Mouse (Mus musculus): ENCODE results near the gene Notum. TPM values are rescaled to one million over a fixed set of nuclear protein-coding genes. Genes with fewer than 3 reads are reported as not detected.

Notum gene
- total RNA-seq, 2 experiments from 2014 or later, result not detected

DNA sequence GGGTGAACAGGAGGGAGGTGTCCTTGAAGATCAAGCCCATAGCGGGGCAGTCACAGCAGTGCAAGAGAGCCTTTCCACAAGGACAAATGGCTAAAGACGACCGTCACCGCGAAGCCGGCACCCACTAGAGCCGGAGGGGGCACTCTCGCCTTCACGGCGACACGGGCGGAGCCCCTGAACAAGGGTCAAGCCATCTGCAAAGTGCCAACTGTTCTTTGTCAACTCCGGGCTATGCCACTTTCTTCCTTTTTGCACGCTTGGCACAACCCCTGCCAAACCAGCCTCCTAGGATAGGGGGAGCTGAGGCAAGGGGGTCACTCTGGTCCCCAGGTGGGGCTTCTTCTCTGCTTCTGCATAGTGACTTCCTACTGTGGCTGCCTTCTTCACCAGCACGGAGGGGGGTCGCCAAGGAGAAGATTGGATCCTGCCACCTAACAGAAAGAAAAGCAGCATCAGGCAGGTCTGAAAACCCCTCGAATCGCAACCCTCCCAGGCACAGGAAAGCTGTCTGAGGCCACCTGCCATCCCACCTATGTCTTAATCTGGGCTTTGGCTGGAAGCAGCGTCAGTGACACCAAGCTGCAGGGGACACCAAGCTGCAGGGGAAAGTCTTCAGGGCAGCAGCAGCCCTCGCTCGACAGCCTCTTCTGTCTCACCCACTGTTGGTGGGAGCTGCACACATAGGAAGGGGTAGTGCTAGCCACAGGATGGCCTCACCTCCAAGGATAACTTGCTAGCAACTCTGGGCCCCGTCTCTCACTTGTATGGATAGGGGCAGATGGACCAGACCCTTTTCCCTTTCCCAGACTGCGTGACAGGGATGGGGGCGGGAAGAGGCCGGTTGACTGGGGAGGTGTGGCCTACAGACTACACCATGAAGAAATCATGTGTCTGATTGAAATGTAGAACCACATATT lies 42.1 kb downstream of the Notum start:
- ATAC-seq (ENCODE audit: poor library complexity, severe bottlenecking), result no peak

GRCm38 (mm10) chr11:120617519-120618112 lies 43.4 kb downstream of the Notum start, which contains the start of gene Pcyt2:
Gene Pcyt2, minus strand, starts transcription at chr11:120617936.
- peak; percentile 98 for ATAC-seq (ENCODE audit: poor library complexity, severe bottlenecking)

GRCm38 (mm10) chr11:120616617-120617294 lies 44.2 kb downstream of the Notum start:
- ATAC-seq (ENCODE audit: poor library complexity, severe bottlenecking), result no peak

- ATAC-seq (ENCODE audit: poor library complexity, severe bottlenecking), result no peak
Observed at GRCm38 (mm10) chr11:120615606-120616203, 45.3 kb downstream of the Notum start.

GRCm38 (mm10) chr11:120615167-120615566 lies 45.8 kb downstream of the Notum start:
- ATAC-seq (ENCODE audit: poor library complexity, severe bottlenecking), result no peak

DNA sequence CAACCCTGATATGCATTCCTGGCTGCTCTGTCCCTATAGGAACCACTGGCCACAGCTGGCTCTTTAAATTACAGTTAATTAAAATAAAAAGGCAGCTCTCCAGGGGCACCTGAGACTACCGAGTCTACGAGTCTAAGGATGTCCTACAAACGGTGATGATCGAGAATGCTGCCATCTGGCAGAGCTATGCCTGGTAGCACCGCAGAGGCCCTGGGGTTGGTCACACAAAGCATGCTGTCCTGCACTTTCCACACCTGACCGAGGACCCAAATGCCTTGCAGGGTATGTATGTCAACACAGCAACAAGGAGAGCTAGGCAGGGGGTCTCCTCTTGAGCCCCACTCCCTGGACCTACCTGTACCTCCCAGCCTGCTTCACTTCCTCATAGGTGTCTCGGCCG lies 47.0 kb downstream of the Notum start:
- ATAC-seq (ENCODE audit: poor library complexity, severe bottlenecking), result no peak

DNA sequence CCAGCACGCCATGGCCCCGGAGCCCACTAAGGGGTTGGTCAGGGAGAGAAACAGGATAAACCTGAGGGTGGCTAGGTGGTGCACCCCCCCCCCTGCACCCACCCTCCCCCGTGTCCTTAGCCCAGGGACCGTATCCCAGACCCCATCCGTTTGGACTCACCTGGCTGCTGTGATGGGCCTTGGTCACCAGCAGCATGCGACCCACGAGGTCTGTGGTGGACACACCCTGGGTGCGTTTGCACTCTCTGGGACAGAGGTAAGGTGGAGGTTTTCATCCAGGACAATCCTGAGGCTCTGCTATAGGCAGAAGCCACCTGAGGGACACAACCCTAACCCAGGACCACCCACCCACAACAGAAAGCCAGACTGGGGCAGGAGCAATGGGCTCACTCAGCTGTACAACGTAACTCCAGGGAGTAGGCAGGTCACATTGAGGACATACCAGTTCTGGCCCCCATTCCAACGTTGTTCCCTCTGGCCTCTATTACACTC lies 47.4 kb downstream of the Notum start:
- ATAC-seq (ENCODE audit: poor library complexity, severe bottlenecking), result no peak

DNA sequence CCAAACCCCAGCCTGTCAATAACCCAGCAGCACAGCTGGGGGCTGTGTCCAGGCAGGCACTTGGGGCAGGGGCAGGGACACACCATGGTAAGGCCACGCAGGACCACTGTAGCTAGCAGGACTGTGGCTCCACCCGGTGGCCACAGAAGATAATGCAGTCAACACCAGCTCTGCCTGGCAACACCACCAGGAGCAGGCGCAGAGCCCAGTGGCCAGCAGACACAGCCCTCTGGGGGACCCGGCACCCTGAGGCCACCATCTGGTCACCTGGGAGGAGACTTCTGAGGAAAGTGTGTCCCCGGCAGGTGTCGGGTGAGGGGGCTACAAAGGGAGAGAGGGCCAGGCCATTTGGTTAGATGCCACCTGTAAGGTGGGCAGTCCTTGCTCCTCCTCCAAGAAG lies 48.2 kb downstream of the Notum start:
- peak; percentile 89 for ATAC-seq (ENCODE audit: poor library complexity, severe bottlenecking)

GRCm38 (mm10) chr11:120610477-120611046 lies 50.4 kb downstream of the Notum start:
- no peak for ATAC-seq (ENCODE audit: poor library complexity, severe bottlenecking)

GRCm38 (mm10) chr11:120609250-120609649 lies 51.7 kb downstream of the Notum start:
- ATAC-seq (ENCODE audit: poor library complexity, severe bottlenecking), result no peak

DNA sequence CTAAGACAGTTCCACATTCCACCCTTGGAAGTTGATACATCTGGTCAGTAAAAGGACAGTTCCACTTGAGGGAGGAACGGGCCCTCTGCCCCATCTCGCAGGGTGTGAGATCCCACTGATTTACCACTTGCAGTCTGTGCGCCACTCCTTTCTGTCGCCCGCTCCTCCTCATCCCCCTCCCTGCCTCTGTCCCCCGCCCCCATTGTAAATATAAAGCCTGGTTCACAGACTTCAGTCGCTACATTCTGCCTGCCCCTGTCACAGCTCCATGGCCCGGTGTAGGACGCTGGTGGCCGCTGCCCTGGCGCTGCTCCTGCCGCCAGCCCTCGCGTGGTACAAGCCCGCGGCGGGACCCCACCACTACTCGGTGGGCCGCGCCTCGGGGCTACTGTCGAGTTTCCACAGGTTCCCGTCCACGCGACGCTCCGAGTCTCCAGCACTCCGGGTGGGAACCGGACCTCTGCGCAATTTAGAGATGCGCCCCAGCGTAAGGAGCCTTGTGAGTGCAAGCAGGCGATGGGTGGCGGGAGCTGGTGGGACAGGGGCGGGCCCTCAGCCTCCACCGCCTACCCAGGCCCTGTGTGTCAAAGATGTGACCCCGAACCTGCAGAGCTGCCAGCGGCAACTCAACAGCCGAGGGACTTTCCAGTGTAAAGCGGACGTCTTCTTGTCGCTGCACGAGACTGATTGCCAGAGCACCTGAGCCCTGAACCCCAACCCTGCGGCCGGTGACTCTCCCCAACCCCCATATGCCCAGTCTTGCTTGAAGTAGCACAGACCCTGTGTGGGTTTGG lies 52.5 kb downstream of the Notum start, which contains the start of gene Npb:
Npb (plus strand) TSS at position 237 of the 794 bp plus-strand sequence.
- ATAC-seq (ENCODE audit: poor library complexity, severe bottlenecking), result no peak

DNA sequence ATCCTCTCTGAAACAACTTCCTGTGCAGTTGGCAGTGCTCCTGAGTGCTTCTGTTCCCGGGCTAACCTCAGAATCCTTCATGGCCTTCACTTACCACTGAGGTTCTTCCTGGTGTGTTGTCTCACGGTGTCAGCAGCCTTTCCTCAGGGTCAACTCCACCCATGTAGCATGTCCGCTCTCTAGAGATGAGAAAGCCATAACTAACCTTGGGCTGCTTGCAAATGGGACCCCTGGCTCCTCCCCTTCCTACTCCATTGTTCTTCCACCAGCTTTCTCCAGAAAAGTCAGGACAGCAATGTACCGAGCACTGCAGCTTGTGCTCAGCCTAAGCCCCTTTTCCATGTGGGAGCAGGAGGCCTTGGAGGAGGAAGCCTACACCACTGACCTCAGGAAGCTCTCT lies 54.2 kb downstream of the Notum start:
- ATAC-seq (ENCODE audit: poor library complexity, severe bottlenecking), result no peak

GRCm38 (mm10) chr11:120605667-120606066 lies 55.3 kb downstream of the Notum start:
- ATAC-seq (ENCODE audit: poor library complexity, severe bottlenecking), result no peak

Other genes with a start within 250 kb of the Notum start
Only the 30 nearest of the 32 such genes appear.
- 1.1 TPM in 1 of 2 replicates, not detected in the other for gene Pde6g, start 207.7 kb downstream of the Notum start, total RNA-seq (2015)
- gene Pde6g, start 207.7 kb downstream of the Notum start, total RNA-seq (2017), result not detected in 2 replicates
- gene Oxld1, start 203.1 kb downstream of the Notum start, total RNA-seq (2015), result 6.2 and 7.7 TPM in 2 replicates
- 4.2 and 6.8 TPM in 2 replicates for gene Oxld1, start 203.1 kb downstream of the Notum start, total RNA-seq (2017)
- 5.8 and 6.2 TPM in 2 replicates for gene Ccdc137, start 203.1 kb downstream of the Notum start, total RNA-seq (2015)
- gene Ccdc137, start 203.1 kb downstream of the Notum start, total RNA-seq (2017), result 5.9 and 36.8 TPM in 2 replicates
- 14.1 and 15.1 TPM in 2 replicates for gene Arl16, start 193.6 kb downstream of the Notum start, total RNA-seq (2015)
- gene Arl16, start 193.6 kb downstream of the Notum start, total RNA-seq (2017), result 9.1 and 10.8 TPM in 2 replicates
- 34.3 and 35.6 TPM in 2 replicates for gene Mrpl12, start 176.6 kb downstream of the Notum start, total RNA-seq (2015)
- gene Mrpl12, start 176.6 kb downstream of the Notum start, total RNA-seq (2017), result 25.4 and 41.7 TPM in 2 replicates
- gene Slc25a10, start 169.3 kb downstream of the Notum start, total RNA-seq (2015), result 9.3 and 14.7 TPM in 2 replicates
- 12.8 and 17.2 TPM in 2 replicates for gene Slc25a10, start 169.3 kb downstream of the Notum start, total RNA-seq (2017)
- not detected in 2 replicates for gene Gcgr, start 130.5 kb downstream of the Notum start, total RNA-seq (2015)
- not detected in 2 replicates for gene Gcgr, start 130.5 kb downstream of the Notum start, total RNA-seq (2017)
- 79.7 and 83.0 TPM in 2 replicates for gene Mcrip1, start 111.4 kb downstream of the Notum start, total RNA-seq (2015)
- 18.3 and 30.5 TPM in 2 replicates for gene Mcrip1, start 111.4 kb downstream of the Notum start, total RNA-seq (2017)
- gene Ppp1r27, start 110.0 kb downstream of the Notum start, total RNA-seq (2015), result not detected in 2 replicates
- not detected in 2 replicates for gene Ppp1r27, start 110.0 kb downstream of the Notum start, total RNA-seq (2017)
- gene P4hb, start 87.9 kb downstream of the Notum start, total RNA-seq (2015), result 301 and 325 TPM in 2 replicates
- gene P4hb, start 87.9 kb downstream of the Notum start, total RNA-seq (2017), result 587 and 590 TPM in 2 replicates
- gene Arhgdia, start 79.6 kb downstream of the Notum start, total RNA-seq (2015), result 506 and 521 TPM in 2 replicates
- gene Arhgdia, start 79.6 kb downstream of the Notum start, total RNA-seq (2017), result 226 and 275 TPM in 2 replicates
- 143 and 149 TPM in 2 replicates for gene Alyref, start 62.8 kb downstream of the Notum start, total RNA-seq (2015)
- 171 and 196 TPM in 2 replicates for gene Alyref, start 62.8 kb downstream of the Notum start, total RNA-seq (2017)
- 79.9 and 90.6 TPM in 2 replicates for gene Anapc11, start 62.8 kb downstream of the Notum start, total RNA-seq (2015)
- gene Anapc11, start 62.8 kb downstream of the Notum start, total RNA-seq (2017), result 30.0 and 32.3 TPM in 2 replicates
- gene Npb, start 52.7 kb downstream of the Notum start, total RNA-seq (2015), result not detected in 2 replicates
- gene Npb, start 52.7 kb downstream of the Notum start, total RNA-seq (2017), result not detected in 2 replicates
- gene Pcyt2, start 43.2 kb downstream of the Notum start, total RNA-seq (2015), result 11.8 and 13.3 TPM in 2 replicates
- gene Pcyt2, start 43.2 kb downstream of the Notum start, total RNA-seq (2017), result 17.3 and 22.6 TPM in 2 replicates
- 51.4 and 53.6 TPM in 2 replicates for gene Sirt7, start 35.9 kb downstream of the Notum start, total RNA-seq (2015)
- 119 and 121 TPM in 2 replicates for gene Sirt7, start 35.9 kb downstream of the Notum start, total RNA-seq (2017)
- gene Mafg, start 27.6 kb downstream of the Notum start, total RNA-seq (2015), result 23.1 and 23.8 TPM in 2 replicates
- 58.7 and 68.0 TPM in 2 replicates for gene Mafg, start 27.6 kb downstream of the Notum start, total RNA-seq (2017)
- gene Pycr1, start 17.4 kb downstream of the Notum start, total RNA-seq (2015), result 3.5 and 3.7 TPM in 2 replicates
- gene Pycr1, start 17.4 kb downstream of the Notum start, total RNA-seq (2017), result 2.9 TPM in 2 replicates
- not detected in 2 replicates for gene Myadml2, start 13.0 kb downstream of the Notum start, total RNA-seq (2015)
- gene Myadml2, start 13.0 kb downstream of the Notum start, total RNA-seq (2017), result not detected in 2 replicates
- gene Aspscr1, start 11.8 kb upstream of the Notum start, total RNA-seq (2015), result 57.9 and 63.1 TPM in 2 replicates
- gene Aspscr1, start 11.8 kb upstream of the Notum start, total RNA-seq (2017), result 59.5 and 70.2 TPM in 2 replicates
- gene Cenpx, start 52.6 kb upstream of the Notum start, total RNA-seq (2015), result 84.6 and 95.8 TPM in 2 replicates
- 67.0 and 71.5 TPM in 2 replicates for gene Cenpx, start 52.6 kb upstream of the Notum start, total RNA-seq (2017)
- 6.3 and 7.2 TPM in 2 replicates for gene Lrrc45, start 52.8 kb upstream of the Notum start, total RNA-seq (2015)
- gene Lrrc45, start 52.8 kb upstream of the Notum start, total RNA-seq (2017), result 21.0 and 21.6 TPM in 2 replicates
- 0.25 and 0.83 TPM in 2 replicates for gene Rac3, start 60.3 kb upstream of the Notum start, total RNA-seq (2015)
- 1.4 TPM in 1 of 2 replicates, not detected in the other for gene Rac3, start 60.3 kb upstream of the Notum start, total RNA-seq (2017)
- 24.9 and 30.0 TPM in 2 replicates for gene Dcxr, start 66.1 kb upstream of the Notum start, total RNA-seq (2015)
- gene Dcxr, start 66.1 kb upstream of the Notum start, total RNA-seq (2017), result 20.0 and 25.0 TPM in 2 replicates
- gene Cbr2, start 70.9 kb upstream of the Notum start, total RNA-seq (2015), result 7.6 and 8.5 TPM in 2 replicates
- 1.7 and 8.9 TPM in 2 replicates for gene Cbr2, start 70.9 kb upstream of the Notum start, total RNA-seq (2017)
- gene Hmga1b, start 101.6 kb upstream of the Notum start, total RNA-seq (2015), result 10.5 and 11.9 TPM in 2 replicates
- gene Hmga1b, start 101.6 kb upstream of the Notum start, total RNA-seq (2017), result 7.6 and 8.8 TPM in 2 replicates
- 10.4 and 14.5 TPM in 2 replicates for gene Rfng, start 123.0 kb upstream of the Notum start, total RNA-seq (2015)
- gene Rfng, start 123.0 kb upstream of the Notum start, total RNA-seq (2017), result 3.3 and 5.7 TPM in 2 replicates
- gene Gps1, start 123.1 kb upstream of the Notum start, total RNA-seq (2015), result 51.4 and 70.1 TPM in 2 replicates
- gene Gps1, start 123.1 kb upstream of the Notum start, total RNA-seq (2017), result 52.1 and 56.3 TPM in 2 replicates
- gene Dus1l, start 135.2 kb upstream of the Notum start, total RNA-seq (2015), result 46.1 and 51.8 TPM in 2 replicates
- gene Dus1l, start 135.2 kb upstream of the Notum start, total RNA-seq (2017), result 24.0 and 31.1 TPM in 2 replicates
- 14.0 and 19.2 TPM in 2 replicates for gene Fasn, start 163.4 kb upstream of the Notum start, total RNA-seq (2015)
- gene Fasn, start 163.4 kb upstream of the Notum start, total RNA-seq (2017), result 10.5 and 13.3 TPM in 2 replicates

Data from megakaryocyte, adult 5-6 weeks (primary cell).